9 mouse cellular contexts compared by ENCODE assay signal in the genomic region with DNA sequence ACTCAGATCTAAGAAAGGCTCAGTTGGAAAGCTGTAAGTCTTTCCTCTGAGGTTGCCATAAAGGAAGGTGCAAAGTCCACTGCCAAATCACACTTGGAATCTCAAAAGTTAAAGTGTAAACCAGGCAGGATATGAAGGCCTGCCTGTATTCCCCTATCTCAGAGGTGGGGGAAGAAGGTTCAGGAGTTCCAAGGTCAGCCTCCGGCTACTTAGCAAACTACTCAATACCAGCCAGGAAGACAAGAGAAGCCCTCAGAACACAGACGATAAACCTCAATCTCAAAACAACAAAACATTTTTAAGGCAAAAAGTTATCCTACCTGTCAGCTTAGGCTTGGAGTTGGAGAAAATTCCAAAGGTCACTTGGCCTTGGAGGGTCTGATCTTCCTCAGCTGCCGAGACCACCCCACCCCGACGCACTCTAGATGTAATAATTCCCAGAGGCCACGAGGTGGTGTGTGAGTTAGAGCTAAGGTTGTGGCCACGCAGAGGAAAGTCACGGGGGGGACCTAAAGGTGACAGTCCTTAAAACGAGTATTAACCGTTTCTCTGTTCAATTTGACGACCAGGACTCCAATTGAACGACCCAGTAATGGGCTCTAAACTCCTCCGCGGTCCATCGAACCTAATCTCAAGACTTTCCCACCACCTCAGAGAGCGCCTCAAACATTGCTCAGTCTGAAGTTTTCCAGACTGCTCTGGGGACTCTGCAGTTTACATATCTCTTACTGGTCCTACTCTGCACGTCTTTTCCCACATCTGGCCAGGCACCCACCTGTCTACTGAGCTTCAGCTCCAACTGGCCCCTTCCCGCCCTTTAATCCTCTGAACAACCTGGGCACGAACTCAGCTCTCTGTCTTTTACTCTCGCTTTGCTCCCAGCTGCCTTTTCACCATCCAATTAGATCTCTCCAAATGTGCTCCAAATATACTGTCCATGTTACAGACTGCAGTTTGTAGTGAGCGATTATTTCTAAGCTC. TPM values are rescaled to one million over a fixed set of nuclear protein-coding genes. Genes with fewer than 3 reads are reported as not detected.
DNase-seq lines count a peak whose midpoint lies in the region; ATAC-seq and TF ChIP-seq lines count a peak whose summit lies in the region.
"Had no signal": no experiment of that assay in that cellular context is flagged by ENCODE, and none has a peak within 500 bp of the region (broad histone marks: within the 10 kb centered on the region; RNA-seq: fewer than 3 reads in every experiment).

No protein-coding gene starts in this region.

- DNase-seq in gastrocnemius, adult 2 months: peak; percentile 33
- DNase-seq in gastrocnemius, postnatal 36 days: no peak
- peak; percentile 57 for DNase-seq in adrenal gland, postnatal 14 days
- DNase-seq in embryonic facial prominence, embryonic 14.5 days (ENCODE audit: low spot score): peak; percentile 42
- DNase-seq in layer of hippocampus, postnatal 14 days (ENCODE audit: low spot score in 2 of 2): peak; percentile 18 to 22

- no peaks in the 10 kb centered on the region for H3K9me3 ChIP-seq in embryonic facial prominence, embryonic 14.5 days (ENCODE audit: control insufficient read depth, low read length)
- H3K9me3 ChIP-seq in stomach, embryonic 14.5 days (ENCODE audit: control insufficient read depth, low read depth, low read length): no peaks in the 10 kb centered on the region

- H3K27ac ChIP-seq in gastrocnemius, adult 2 months: peak overlapping the region; percentile 88
- no peak overlapping the region for H3K27ac ChIP-seq in embryonic facial prominence, embryonic 14.5 days (replicated peaks; ENCODE audit: low read depth, low read length)
- peak overlapping the region; percentile 82 for H3K27ac ChIP-seq in stomach, embryonic 14.5 days (ENCODE audit: low read length)

- H3K9ac ChIP-seq in embryonic facial prominence, embryonic 14.5 days (ENCODE audit: low read depth, low read length): no peak overlapping the region
- 0 out of 2 replicates have a peak overlapping the region, but pooled peaks have one; percentile 80 for H3K9ac ChIP-seq in stomach, embryonic 14.5 days (replicated peaks; ENCODE audit: low read depth, low read length)

- peak; percentile 64 for TF ChIP-seq CTCF in gastrocnemius, adult 2 months (IDR thresholded peaks at IDR 0.05)

- H3K4me3 ChIP-seq in gastrocnemius, adult 2 months: peak overlapping the region; percentile 96
- peak overlapping the region; percentile 86 for H3K4me3 ChIP-seq in embryonic facial prominence, embryonic 14.5 days (ENCODE audit: low read depth, low read length)
- peak overlapping the region; percentile 86 for H3K4me3 ChIP-seq in stomach, embryonic 14.5 days (ENCODE audit: low read depth, low read length)

- intact Hi-C loops in gastrocnemius, adult 2 months (cut with DNase I): loop anchor here (2.0 to 10.0 kb wide), 3 partner anchors 98 to 182 kb away; a partner anchor contains a TSS
- intact Hi-C loops in gastrocnemius, postnatal 36 days (cut with DNase I): loop anchor here (2.0 to 5.0 kb wide), 2 partner anchors 98 to 155 kb away; a partner anchor contains a TSS

- peak overlapping the region; percentile 87 for H3K4me2 ChIP-seq in embryonic facial prominence, embryonic 14.5 days (ENCODE audit: low read depth, low read length)
- peak overlapping the region; percentile 74 for H3K4me2 ChIP-seq in stomach, embryonic 14.5 days (replicated peaks; ENCODE audit: low read depth, low read length)

- no peaks in the 10 kb centered on the region for H3K4me1 ChIP-seq in embryonic facial prominence, embryonic 14.5 days (ENCODE audit: control insufficient read depth, insufficient read depth, low read length)
- peaks cover 4% of the 10 kb centered on the region; the same call in 1 of the 2 replicates for H3K4me1 ChIP-seq in stomach, embryonic 14.5 days (ENCODE audit: control insufficient read depth, insufficient read depth, low read length)

- no peaks in the 10 kb centered on the region for H3K36me3 ChIP-seq in embryonic facial prominence, embryonic 14.5 days (ENCODE audit: control insufficient read depth, insufficient read depth, low read length)
- H3K36me3 ChIP-seq in stomach, embryonic 14.5 days (ENCODE audit: control insufficient read depth, insufficient read depth, low read length): no peaks in the 10 kb centered on the region

- 10% methylated on average over 21 of the region's 21 CpGs for WGBS in embryonic facial prominence, embryonic 14.5 days
- 9% methylated on average over 21 of the region's 21 CpGs for WGBS in stomach, embryonic 14.5 days

- no peaks in the 10 kb centered on the region for H3K27me3 ChIP-seq in embryonic facial prominence, embryonic 14.5 days (replicated peaks; ENCODE audit: control insufficient read depth, insufficient read depth, low read length)
- no peaks in the 10 kb centered on the region for H3K27me3 ChIP-seq in stomach, embryonic 14.5 days (ENCODE audit: control insufficient read depth, insufficient read depth, low read length)

- 0 out of 2 replicates have a peak, but pooled peaks have one; percentile 9 for ATAC-seq in embryonic facial prominence, embryonic 14.5 days (ENCODE audit: low read depth)
- peak; percentile 61 to 74 for ATAC-seq in hematopoietic stem cell, adult 5-6 weeks (replicated peaks in 1 of 2; ENCODE audit: insufficient read depth in 1 of 2, low FRiP score in 2 of 2, low TSS enrichment in 1 of 2, low read depth in 1 of 2, poor library complexity in 2 of 2, severe bottlenecking in 2 of 2)
- peak; percentile 77 for ATAC-seq in megakaryocyte-erythroid progenitor cell, adult 5-6 weeks (replicated peaks; ENCODE audit: low FRiP score, low TSS enrichment, poor library complexity, severe bottlenecking)
- peak; percentile 79 for ATAC-seq in stomach, embryonic 14.5 days (ENCODE audit: insufficient number of reproducible peaks, insufficient read depth, low FRiP score, low read depth)

RNA-seq across cellular contexts. Expression of a gene that starts 0.9 kb away (rescaled TPM):
- total RNA-seq in gastrocnemius, adult 2 months (2021): 1 to 10 TPM; 1.3 to 1.8 TPM
- 1 to 10 TPM; 1.4 to 1.9 TPM for total RNA-seq in gastrocnemius, postnatal 36 days (2021)
- total RNA-seq in adrenal gland, postnatal 14 days (2021): 6.3 and 7.0 TPM in 2 replicates
- 12.8 and 13.6 TPM in 2 replicates for polyA plus RNA-seq in embryonic facial prominence, embryonic 14.5 days (2014; fragmentation: Nextera tagmentation; extraction: Ambion mirVana)
- total RNA-seq in hematopoietic stem cell, adult 5-6 weeks (2017): 0.31 and 0.40 TPM in 2 replicates
- 1 to 10 TPM; 8.2 to 8.4 TPM for total RNA-seq in layer of hippocampus, postnatal 14 days (2021)
- total RNA-seq in megakaryocyte-erythroid progenitor cell, adult 5-6 weeks (2014; fragmentation: Nextera tagmentation): not detected in 2 replicates
- not detected in 2 replicates for total RNA-seq in megakaryocyte-erythroid progenitor cell, adult 5-6 weeks (2017)
- 35.3 and 35.9 TPM in 2 replicates for polyA plus RNA-seq in stomach, embryonic 14.5 days (2014; fragmentation: Nextera tagmentation; extraction: Ambion mirVana)

RNA-seq across cellular contexts. Expression of a gene that starts 37.4 kb away (rescaled TPM):
- total RNA-seq in gastrocnemius, adult 2 months (2021): under 1 TPM; 0.08 to 0.11 TPM
- total RNA-seq in gastrocnemius, postnatal 36 days (2021): under 1 TPM; 0.02 to 0.05 TPM
- total RNA-seq in adrenal gland, postnatal 14 days (2021): not detected in 2 replicates
- 0.11 TPM in 1 of 2 replicates, not detected in the other for polyA plus RNA-seq in embryonic facial prominence, embryonic 14.5 days (2014; fragmentation: Nextera tagmentation; extraction: Ambion mirVana)
- total RNA-seq in hematopoietic stem cell, adult 5-6 weeks (2017): not detected in 2 replicates
- not detected for total RNA-seq in layer of hippocampus, postnatal 14 days (2021)
- total RNA-seq in megakaryocyte-erythroid progenitor cell, adult 5-6 weeks (2014; fragmentation: Nextera tagmentation): not detected in 2 replicates
- not detected in 2 replicates for total RNA-seq in megakaryocyte-erythroid progenitor cell, adult 5-6 weeks (2017)
- polyA plus RNA-seq in stomach, embryonic 14.5 days (2014; fragmentation: Nextera tagmentation; extraction: Ambion mirVana): 0.04 and 0.25 TPM in 2 replicates
- total RNA-seq: left cerebral cortex, postnatal 25 days had no signal

Comparison
In these comparisons a context has a peak if more than half of its experiments do, and no peak if none do; other contexts are left out.
1. DNase-seq: peak in gastrocnemius, adult 2 months (single experiment), adrenal gland, postnatal 14 days (single experiment), embryonic facial prominence, embryonic 14.5 days (single experiment) and layer of hippocampus, postnatal 14 days (2 of 2); none in gastrocnemius, postnatal 36 days (0 of 2).
2. ATAC-seq: peak in every context shown above with its lines; median percentile 79 in stomach, embryonic 14.5 days; 77 in megakaryocyte-erythroid progenitor cell, adult 5-6 weeks; 68 in hematopoietic stem cell, adult 5-6 weeks; 9 in embryonic facial prominence, embryonic 14.5 days.
3. Peak in every context shown above with its lines, with median percentiles within 50 percentile points of each other: H3K4me3 ChIP-seq.